Mouse (Mus musculus) myocyte (in vitro differentiated cells): ENCODE results near the gene Ldhd. TPM values are rescaled to one million over a fixed set of nuclear protein-coding genes. Genes with fewer than 3 reads are reported as not detected.
A peak's percentile ranks its signal among the peaks of the same experiment; 100 is the strongest.

ENCODE experiments used
- H3K27me3 ChIP-seq: one replicate; pipeline ENCODE4 v1.6.1; 2011; ENCODE audit not compliant: control insufficient read depth, insufficient read depth, insufficient read length
- H3K36me3 ChIP-seq: one replicate; pipeline ENCODE4 v1.6.1; 2011; ENCODE audit not compliant: control insufficient read depth, insufficient read depth
- H3K4me2 ChIP-seq: one replicate; pipeline ENCODE4 v1.6.1; 2011; ENCODE audit warnings: low read depth, control low read depth
- H3K4me3 ChIP-seq: one replicate; pipeline ENCODE4 v1.5.1; 2011; ENCODE audit warnings: mild to moderate bottlenecking, control low read depth, moderate library complexity
- H3K79me2 ChIP-seq: one replicate; pipeline ENCODE4 v1.6.1; 2011; ENCODE audit not compliant: control insufficient read depth, insufficient read depth
- H3ac ChIP-seq: one replicate; pipeline ENCODE4 v1.6.1; 2011; ENCODE audit not compliant: control insufficient read depth, insufficient read length
- CEBPB ChIP-seq: IDR thresholded peaks from 2 replicates; pipeline ENCODE4 v1.6.1; 2011; ENCODE audit warnings: mild to moderate bottlenecking, moderate library complexity; ENCODE audit not compliant: poor library complexity, insufficient read depth, severe bottlenecking
- E2F4 ChIP-seq: IDR thresholded peaks from one replicate; pipeline ENCODE4 v1.6.1; 2011; ENCODE audit warnings: mild to moderate bottlenecking, control low read depth, moderate library complexity; ENCODE audit not compliant: insufficient read depth
- MAX ChIP-seq: IDR thresholded peaks from one replicate; pipeline ENCODE4 v1.6.1; 2011; ENCODE audit warnings: low read depth, mild to moderate bottlenecking, control low read depth
- MYOD1 ChIP-seq, 3 experiments: IDR thresholded peaks; one replicate each; pipeline ENCODE4 v1.6.1; 2011; ENCODE audit warnings: control low read depth in 2 of 3, low read depth in 2 of 3, mild to moderate bottlenecking in 2 of 3, moderate library complexity in 1 of 3; ENCODE audit not compliant: insufficient read length in 2 of 3, control insufficient read depth in 1 of 3
- MYOG ChIP-seq, 3 experiments: IDR thresholded peaks; one replicate each; pipeline ENCODE4 v1.6.1; 2011; ENCODE audit warnings: control low read depth in 2 of 3, low read depth in 2 of 3, mild to moderate bottlenecking in 2 of 3; ENCODE audit not compliant: insufficient read length in 2 of 3, control insufficient read depth in 1 of 3, insufficient read depth in 1 of 3
- POLR2A ChIP-seq: IDR thresholded peaks from one replicate; pipeline ENCODE4 v1.6.1; 2011; ENCODE audit warnings: low read depth, mild to moderate bottlenecking, control low read depth, moderate library complexity; ENCODE audit not compliant: insufficient read length
- POLR2AphosphoS2 ChIP-seq: IDR thresholded peaks from one replicate; pipeline ENCODE4 v1.6.1; 2011; ENCODE audit warnings: low read depth, control low read depth; ENCODE audit not compliant: insufficient read length
- REST ChIP-seq: IDR thresholded peaks from one replicate; pipeline ENCODE4 v1.6.1; 2011; ENCODE audit warnings: mild to moderate bottlenecking, control low read depth, moderate library complexity; ENCODE audit not compliant: insufficient read depth, insufficient read length
- SRF ChIP-seq: IDR thresholded peaks from one replicate; pipeline ENCODE4 v1.6.1; 2011; ENCODE audit warnings: low read depth; ENCODE audit not compliant: control insufficient read depth, insufficient read length
- TCF12 ChIP-seq: IDR thresholded peaks from one replicate; pipeline ENCODE4 v1.6.1; 2011; ENCODE audit warnings: mild to moderate bottlenecking, control low read depth; ENCODE audit not compliant: poor library complexity, insufficient read depth, severe bottlenecking
- TCF3 ChIP-seq: IDR thresholded peaks from one replicate; pipeline ENCODE4 v1.6.1; 2011; ENCODE audit warnings: low read depth, control low read depth; ENCODE audit not compliant: insufficient read length
- USF1 ChIP-seq: IDR thresholded peaks from one replicate; pipeline ENCODE4 v1.6.1; 2011; ENCODE audit warnings: low read depth, mild to moderate bottlenecking, control low read depth, moderate library complexity
- polyA plus RNA-seq: library from polyadenylated mRNA; unstranded; fragments of >200 nt; fragmentation: generic; extraction: Trizol; gene quantifications from one replicate; pipeline ENCODE4 v1.2.1, GENCODE M21; 2012; ENCODE audit warnings: missing spikeins

Ldhd gene
- polyA plus RNA-seq, 1 experiment: 0.16 TPM

GRCm38 (mm10) chr8:111631589-111631988, 1.4 kb upstream of the Ldhd start:
- Histone ChIP-seq H3K36me3 (no peaks in the 10 kb centered on the region), H3K4me3 (no peak overlapping the region), H3K4me2 (no peak overlapping the region), H3K27me3 (no peaks in the 10 kb centered on the region), H3K79me2 (no peaks in the 10 kb centered on the region), H3ac (no peak overlapping the region)
- TF ChIP-seq E2F4 (no peak), MYOD1 (IDR thresholded peaks at IDR 0.05; ENCODE audit: control insufficient read depth in 1 of 3, insufficient read length in 2 of 3, low read depth in 2 of 3) (no peak), POLR2AphosphoS2 (no peak), TCF3 (no peak), MYOG (IDR thresholded peaks at IDR 0.05; ENCODE audit: control insufficient read depth in 1 of 3, insufficient read depth in 1 of 3, insufficient read length in 2 of 3, low read depth in 2 of 3) (no peak), POLR2A (no peak), USF1 (no peak), TCF12 (no peak), REST (no peak), SRF (no peak)

- no peak overlapping the region for H3ac ChIP-seq
- H3K27me3 ChIP-seq: no peaks in the 10 kb centered on the region
- no peak overlapping the region for H3K4me3 ChIP-seq
- no peaks in the 10 kb centered on the region for H3K36me3 ChIP-seq
- no peaks in the 10 kb centered on the region for H3K79me2 ChIP-seq
- no peak overlapping the region for H3K4me2 ChIP-seq
- TF ChIP-seq MAX (no peak), POLR2AphosphoS2 (no peak), USF1 (no peak), TCF3 (no peak), SRF (no peak), CEBPB (no peak), REST (no peak), POLR2A (no peak), E2F4 (no peak), MYOD1 (IDR thresholded peaks at IDR 0.05; ENCODE audit: control insufficient read depth in 1 of 3, insufficient read length in 2 of 3, low read depth in 2 of 3) (no peak), TCF12 (no peak), MYOG (IDR thresholded peaks at IDR 0.05; ENCODE audit: control insufficient read depth in 1 of 3, insufficient read depth in 1 of 3, insufficient read length in 2 of 3, low read depth in 2 of 3) (no peak)
Measured at GRCm38 (mm10) chr8:111628894-111629501, 1.2 kb downstream of the Ldhd start.

DNA sequence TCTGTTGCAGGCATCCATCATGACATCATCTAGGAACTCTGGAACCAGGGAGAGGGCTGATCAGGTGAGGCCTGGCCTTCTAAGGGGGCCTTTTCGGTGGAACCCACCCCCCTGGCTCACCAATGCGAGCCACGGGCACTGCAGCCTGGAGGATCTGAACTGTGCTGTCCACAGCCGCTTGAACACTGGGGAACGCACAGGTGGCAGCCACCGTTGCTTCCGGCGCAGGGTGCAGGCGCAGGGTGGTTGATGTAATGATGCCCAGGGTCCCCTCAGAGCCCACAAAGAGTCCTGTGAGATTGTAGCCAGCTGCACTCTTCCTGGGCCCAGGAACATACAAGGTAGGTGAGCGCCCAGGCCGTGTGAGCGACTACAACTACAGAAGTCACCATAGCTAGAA, 1.8 kb downstream of the Ldhd start:
- no peak for TF ChIP-seq REST
- no peak for TF ChIP-seq USF1
- TF ChIP-seq E2F4: no peak
- TF ChIP-seq TCF12: no peak
- no peak for TF ChIP-seq POLR2A
- TF ChIP-seq MYOD1 (IDR thresholded peaks at IDR 0.05; ENCODE audit: control insufficient read depth in 1 of 3, insufficient read length in 2 of 3, low read depth in 2 of 3): no peak
- TF ChIP-seq POLR2AphosphoS2: no peak
- H3K27me3 ChIP-seq: no peaks in the 10 kb centered on the region
- no peaks in the 10 kb centered on the region for H3K36me3 ChIP-seq
- H3K4me2 ChIP-seq: no peak overlapping the region
- no peak overlapping the region for H3ac ChIP-seq
- H3K79me2 ChIP-seq: no peaks in the 10 kb centered on the region
- no peak overlapping the region for H3K4me3 ChIP-seq

GRCm38 (mm10) chr8:111627923-111628322, 2.3 kb downstream of the Ldhd start:
- no peak overlapping the region for H3K4me2 ChIP-seq
- no peak overlapping the region for H3ac ChIP-seq
- no peaks in the 10 kb centered on the region for H3K27me3 ChIP-seq
- H3K79me2 ChIP-seq: no peaks in the 10 kb centered on the region
- no peaks in the 10 kb centered on the region for H3K36me3 ChIP-seq
- H3K4me3 ChIP-seq: no peak overlapping the region
- no peak for TF ChIP-seq TCF12
- TF ChIP-seq POLR2A: no peak
- TF ChIP-seq TCF3: no peak
- no peak for TF ChIP-seq MYOG (IDR thresholded peaks at IDR 0.05; ENCODE audit: control insufficient read depth in 1 of 3, insufficient read depth in 1 of 3, insufficient read length in 2 of 3, low read depth in 2 of 3)
- TF ChIP-seq POLR2AphosphoS2: no peak
- TF ChIP-seq E2F4: no peak
- no peak for TF ChIP-seq SRF
- TF ChIP-seq CEBPB: no peak
- TF ChIP-seq REST: no peak
- no peak for TF ChIP-seq MAX
- TF ChIP-seq MYOD1 (IDR thresholded peaks at IDR 0.05; ENCODE audit: control insufficient read depth in 1 of 3, insufficient read length in 2 of 3, low read depth in 2 of 3): no peak
- TF ChIP-seq USF1: no peak

- Histone ChIP-seq H3K27me3 (no peaks in the 10 kb centered on the region), H3ac (no peak overlapping the region), H3K4me2 (peak overlapping the region; percentile 62), H3K4me3 (no peak overlapping the region), H3K36me3 (no peaks in the 10 kb centered on the region), H3K79me2 (no peaks in the 10 kb centered on the region)
- no peak for TF ChIP-seq POLR2A
- peak in 2 of 3 experiments; percentile 84 to 85 for TF ChIP-seq MYOD1 (IDR thresholded peaks at IDR 0.05; ENCODE audit: control insufficient read depth in 1 of 3, insufficient read length in 2 of 3, low read depth in 2 of 3)
- TF ChIP-seq MYOG (IDR thresholded peaks at IDR 0.05; ENCODE audit: control insufficient read depth in 1 of 3, insufficient read depth in 1 of 3, insufficient read length in 2 of 3, low read depth in 2 of 3): peak in 2 of 3 experiments; percentile 65 to 70
- TF ChIP-seq USF1: no peak
- no peak for TF ChIP-seq E2F4
Measured at GRCm38 (mm10) chr8:111626933-111627332, 3.2 kb downstream of the Ldhd start.
